Mouse (Mus musculus): ENCODE measurements around the gene Glg1.
A peak's percentile ranks its signal among the peaks of the same experiment; 100 is the strongest.
"Not testable (repeated sequence)": the region's sequence is repeated elsewhere in the genome, so short reads cannot be mapped to it uniquely, and the experiment has no call there.

GRCm38 (mm10) chr8:111145460-111146012 is 113.5 kb downstream of the Glg1 start:
- TF ChIP-seq POLR2A (IDR thresholded peaks at IDR 0.05; ENCODE audit: insufficient read depth, low read depth, low read length): peak; percentile 46; the same call in 1 of the 2 replicates
- TF ChIP-seq CTCF (IDR thresholded peaks at IDR 0.05; ENCODE audit: insufficient read depth, low read depth, low read length): not testable (repeated sequence)
